Mouse (Mus musculus): ENCODE data around the gene Rbm45.
A peak's percentile ranks its signal among the peaks of the same experiment; 100 is the strongest.

Rbm45 gene

GRCm38 (mm10) chr2:76369821-76370655 lies at the start of gene Rbm45:
Gene Rbm45, plus strand, starts transcription at chr2:76369984.
- DNase-seq = peak; percentile 74 to 89

DNA sequence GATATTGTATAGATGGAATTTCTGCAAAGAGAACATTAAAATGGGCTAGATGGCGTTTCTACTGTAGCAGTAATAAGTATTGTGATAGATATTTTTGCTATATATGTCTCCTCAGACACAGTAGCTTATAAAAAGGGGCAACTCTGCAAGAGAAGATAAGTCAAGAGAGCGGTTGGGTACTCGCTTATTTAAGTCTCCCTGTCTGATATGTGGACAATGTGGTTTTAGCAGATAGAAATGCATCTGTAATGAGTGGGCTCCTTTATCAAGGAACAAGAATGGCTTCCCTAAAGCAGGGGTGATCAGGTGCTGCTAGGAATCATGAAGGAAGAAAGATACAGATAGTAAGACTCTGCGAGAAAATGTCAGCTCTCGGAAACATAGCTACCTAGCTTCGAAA lies 49.4 kb upstream of the Rbm45 start:
- no peak for DNase-seq

- DNase-seq = no peak
Observed at GRCm38 (mm10) chr2:76323185-76323875, 46.5 kb upstream of the Rbm45 start.

- DNase-seq = no peak
Observed at GRCm38 (mm10) chr2:76324463-76324862, 45.3 kb upstream of the Rbm45 start.

DNA sequence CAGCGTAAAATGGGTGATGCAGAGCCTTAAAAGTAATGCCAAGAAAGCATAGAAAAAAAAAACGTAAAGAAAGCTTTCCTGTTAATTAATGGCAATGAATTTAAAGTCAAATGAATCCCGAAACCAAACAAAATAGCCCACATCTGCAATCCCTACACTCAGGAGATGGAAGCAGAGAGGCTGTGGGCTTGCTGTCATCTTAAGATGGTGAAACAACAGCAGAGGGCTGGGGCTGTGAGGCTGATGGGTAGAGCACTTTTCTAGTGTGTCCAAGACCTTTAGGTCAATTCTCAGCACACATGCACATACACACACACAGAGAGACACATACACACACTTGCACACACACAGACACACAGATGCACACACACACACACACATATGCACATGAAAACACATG lies 43.6 kb upstream of the Rbm45 start:
- DNase-seq = no peak

GRCm38 (mm10) chr2:76330081-76330480 lies 39.7 kb upstream of the Rbm45 start:
- DNase-seq = no peak

GRCm38 (mm10) chr2:76332161-76332805 lies 37.5 kb upstream of the Rbm45 start:
- DNase-seq = no peak

- DNase-seq = no peak
Observed at GRCm38 (mm10) chr2:76334596-76334995, 35.2 kb upstream of the Rbm45 start.

DNA sequence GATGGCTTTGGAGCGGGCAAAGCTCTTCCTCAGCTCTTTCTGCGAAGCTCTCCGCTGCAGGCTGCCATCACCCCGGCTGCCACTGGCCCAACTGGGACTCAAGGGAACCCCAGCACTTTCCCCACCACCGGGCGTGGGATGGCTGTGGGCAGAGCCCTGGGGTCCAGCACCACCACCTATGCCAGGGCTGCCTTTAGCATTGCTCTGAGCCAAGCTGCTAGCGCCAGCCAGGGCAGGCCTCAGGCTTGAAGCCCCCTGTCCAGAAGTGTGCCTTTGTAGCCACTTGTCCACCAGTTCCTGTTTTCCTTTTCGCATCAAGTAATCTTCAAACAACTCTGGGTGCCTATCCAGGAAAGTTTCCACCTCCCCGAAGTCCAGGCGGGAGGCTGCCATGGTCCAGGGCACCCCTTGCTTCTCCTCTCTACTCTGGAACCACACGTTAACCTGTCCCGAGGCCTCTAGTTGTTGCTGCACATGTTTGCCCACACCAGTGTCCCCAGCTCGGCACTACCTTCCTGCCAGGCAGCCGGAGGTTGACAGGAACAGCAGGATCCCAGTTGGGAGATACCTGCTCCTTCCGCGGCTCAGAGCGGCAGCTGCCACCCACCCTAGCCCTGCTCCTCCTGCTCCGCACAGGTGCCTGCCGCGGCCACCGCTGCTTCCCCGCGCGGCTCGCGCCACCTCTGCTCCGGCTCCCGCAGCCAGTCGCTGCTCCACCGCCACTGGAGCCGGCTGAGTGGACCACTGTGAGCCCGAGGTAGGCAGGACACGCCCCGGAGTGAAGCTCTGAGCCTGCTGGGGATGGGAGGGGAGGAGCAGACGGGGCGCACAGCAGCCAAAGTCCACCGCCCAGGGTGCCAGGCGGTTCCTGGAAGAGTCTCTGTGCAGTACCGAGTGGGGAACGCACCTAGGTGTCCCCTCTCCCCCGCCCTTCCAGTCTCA lies 31.3 kb upstream of the Rbm45 start, which contains the start of gene Pde11a:
Gene Pde11a, minus strand, starts transcription at position 560 of the 942 bp plus-strand sequence.
- no peak for DNase-seq

DNA sequence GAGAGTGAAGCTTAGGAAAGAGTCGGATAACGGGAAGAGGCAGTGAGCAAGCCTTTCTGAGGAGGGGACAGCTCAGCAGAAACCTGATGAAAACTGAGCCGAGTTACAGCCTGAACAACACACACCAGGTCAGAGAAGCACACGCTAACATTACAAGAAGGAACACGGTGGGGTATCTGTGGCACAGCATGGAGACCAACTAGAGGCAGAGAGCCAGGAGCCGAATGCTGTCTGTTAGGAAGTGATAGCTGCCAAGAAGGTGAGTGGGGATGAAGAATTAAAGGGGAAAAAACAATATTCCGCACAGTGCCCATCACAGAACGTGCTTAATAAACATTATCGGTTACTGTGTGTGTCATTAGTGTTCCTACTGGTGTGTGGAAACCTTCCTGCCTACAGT lies 27.6 kb upstream of the Rbm45 start:
- no peak for DNase-seq

DNA sequence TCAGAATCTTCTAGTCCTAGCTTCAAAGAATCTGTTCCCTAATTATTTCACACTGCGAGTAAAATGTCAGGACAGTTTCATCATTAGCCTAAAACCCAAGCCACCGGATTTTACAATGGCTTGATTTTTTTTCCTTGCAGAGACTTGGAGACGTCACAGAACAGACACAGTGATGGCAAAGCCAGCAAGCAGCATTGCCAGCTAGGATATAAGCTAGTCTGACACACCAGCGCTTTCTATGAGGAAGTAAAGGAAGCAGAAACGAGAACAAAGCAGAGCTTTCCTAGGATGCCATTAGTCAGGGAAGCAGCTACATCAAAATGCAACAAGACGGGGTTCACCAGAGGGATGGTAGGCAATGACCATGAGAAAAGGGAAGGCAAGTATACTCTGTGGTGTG lies 21.9 kb upstream of the Rbm45 start:
- no peak for DNase-seq

DNA sequence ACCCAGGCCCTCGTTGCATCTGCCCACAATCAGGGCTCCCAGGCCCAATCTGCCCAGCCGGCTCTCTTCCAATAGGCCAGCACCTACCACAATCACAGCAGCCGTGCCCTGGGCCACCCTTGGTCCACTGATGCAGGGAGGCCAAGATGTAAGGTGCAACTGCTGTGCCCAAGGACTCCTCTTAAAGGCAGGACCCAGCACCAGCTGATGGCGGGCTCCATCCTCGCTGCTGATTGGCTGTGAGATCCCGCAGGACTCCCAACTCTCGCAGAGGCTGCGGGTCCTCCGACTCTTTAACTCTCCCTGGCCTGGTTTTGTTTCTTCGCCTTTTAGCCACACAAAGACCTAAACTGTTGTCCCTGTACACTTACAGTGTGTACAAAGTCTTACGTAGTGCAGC lies 9.6 kb upstream of the Rbm45 start, which contains the start of gene Cyct:
Gene Cyct, minus strand, starts transcription at position 225 of the 400 bp plus-strand sequence.
- no peak for DNase-seq

DNA sequence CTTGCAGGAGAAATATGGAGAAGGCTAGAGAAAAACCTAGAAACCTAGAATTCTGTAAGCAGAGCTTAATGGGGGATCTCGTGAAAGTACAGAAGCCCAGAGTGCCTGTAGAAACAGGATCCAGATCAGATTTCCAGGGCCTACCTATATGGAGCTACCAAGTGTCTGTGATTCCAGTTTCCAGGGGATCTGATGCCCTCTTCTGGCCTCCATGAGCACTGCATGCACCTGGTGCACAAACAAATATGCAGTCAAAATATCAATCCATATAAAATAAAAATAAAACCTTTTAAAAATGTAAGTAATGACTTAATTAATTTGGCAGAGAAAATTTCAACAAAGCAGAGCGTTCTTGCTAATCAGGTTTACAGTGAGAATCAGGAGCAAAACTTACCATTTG lies 7.7 kb upstream of the Rbm45 start:
- no peak for DNase-seq

GRCm38 (mm10) chr2:76365811-76366210 lies 4.0 kb upstream of the Rbm45 start:
- no peak for DNase-seq

DNA sequence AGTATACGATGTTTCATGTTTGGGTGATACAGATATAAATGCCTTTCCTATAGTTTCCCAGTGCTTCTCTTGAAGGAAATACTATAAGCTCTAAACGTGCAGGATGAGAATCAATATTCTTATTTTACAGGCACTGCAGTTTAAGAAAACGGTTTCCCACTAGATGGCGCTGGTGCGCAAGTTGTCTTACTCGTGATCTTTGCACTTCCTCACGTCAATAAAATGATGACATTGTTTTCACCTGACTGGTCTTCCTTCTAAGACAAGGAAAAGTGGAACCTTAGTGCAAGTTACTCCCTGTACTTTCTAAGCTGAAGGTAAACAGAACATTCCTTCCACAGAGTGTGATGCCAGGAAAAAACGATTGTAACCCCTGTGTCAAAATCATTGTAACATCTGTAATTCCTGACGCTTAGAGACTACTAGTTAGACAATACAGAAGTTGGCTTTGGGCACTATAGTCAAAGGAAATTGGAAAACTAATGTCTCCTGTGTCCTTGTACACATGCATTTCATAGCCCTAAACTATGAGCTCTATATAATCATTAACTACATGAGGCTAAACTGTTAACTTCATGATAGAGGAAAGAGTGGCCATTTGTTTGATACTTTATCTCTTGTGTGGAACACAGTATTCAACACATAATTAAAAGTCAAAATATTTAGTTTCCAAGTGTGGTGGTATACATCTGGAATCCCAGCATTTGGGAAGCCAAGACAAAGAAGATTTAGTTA lies 2.4 kb upstream of the Rbm45 start:
- peak; percentile 54 to 84 for DNase-seq

DNA sequence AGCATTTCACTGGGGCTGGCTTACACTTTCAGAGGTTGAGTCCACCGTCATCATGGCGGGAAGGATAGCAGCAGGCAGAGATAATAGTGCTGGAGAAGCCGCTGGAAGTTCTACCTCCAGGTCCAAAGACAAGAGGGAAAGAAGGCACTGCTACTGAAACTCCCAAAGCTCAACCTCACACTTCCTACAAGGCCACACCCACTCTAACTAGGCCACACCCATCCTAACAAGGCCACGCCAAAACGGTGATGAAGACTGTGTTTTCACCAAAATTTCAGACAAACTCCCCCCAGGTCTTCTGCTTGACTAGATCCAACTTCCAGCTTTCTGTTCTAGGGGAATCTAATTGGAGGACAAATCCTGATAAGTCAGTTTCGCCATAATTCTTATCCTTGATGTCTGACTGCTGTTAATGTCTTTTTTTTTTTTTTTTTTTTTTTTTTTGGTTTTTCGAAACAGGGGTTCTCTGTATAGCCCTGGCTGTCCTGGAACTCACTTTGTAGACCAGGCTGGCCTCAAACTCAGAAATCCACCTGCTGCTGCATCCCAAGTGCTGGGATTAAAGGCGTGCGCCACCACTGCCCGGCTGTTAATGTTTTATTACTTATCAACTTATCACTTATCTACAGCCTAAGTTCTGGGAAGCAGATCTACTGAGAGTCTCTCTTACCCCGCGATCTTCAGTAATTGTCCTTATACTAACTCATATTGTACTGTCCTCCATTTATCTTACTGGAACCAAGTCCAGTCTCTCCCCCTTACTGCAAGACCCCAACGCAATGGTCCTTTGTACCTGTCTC lies 723 bp upstream of the Rbm45 start:
- no peak for DNase-seq

- DNase-seq = no peak
Observed at GRCm38 (mm10) chr2:76370656-76370922, 805 bp downstream of the Rbm45 start.

DNA sequence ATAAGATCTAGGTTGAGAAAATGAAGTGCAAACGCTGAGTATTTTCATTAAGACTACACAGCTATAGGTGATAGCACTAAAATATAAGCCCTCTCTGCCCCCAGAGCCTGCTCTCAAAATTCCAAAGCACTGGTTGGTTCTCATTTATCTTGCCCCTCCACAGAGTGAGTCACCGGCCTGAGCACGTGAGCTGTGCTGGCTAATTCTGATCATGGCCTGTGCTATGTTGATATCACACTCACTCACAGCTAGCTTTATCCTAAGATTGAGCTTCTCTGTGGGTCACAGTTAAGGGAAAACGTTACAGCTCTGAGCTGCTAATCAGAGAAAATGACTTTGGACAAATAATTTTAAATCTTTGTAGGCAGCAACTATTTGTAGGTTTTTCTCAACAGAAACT lies 2.5 kb downstream of the Rbm45 start:
- no peak for DNase-seq

DNA sequence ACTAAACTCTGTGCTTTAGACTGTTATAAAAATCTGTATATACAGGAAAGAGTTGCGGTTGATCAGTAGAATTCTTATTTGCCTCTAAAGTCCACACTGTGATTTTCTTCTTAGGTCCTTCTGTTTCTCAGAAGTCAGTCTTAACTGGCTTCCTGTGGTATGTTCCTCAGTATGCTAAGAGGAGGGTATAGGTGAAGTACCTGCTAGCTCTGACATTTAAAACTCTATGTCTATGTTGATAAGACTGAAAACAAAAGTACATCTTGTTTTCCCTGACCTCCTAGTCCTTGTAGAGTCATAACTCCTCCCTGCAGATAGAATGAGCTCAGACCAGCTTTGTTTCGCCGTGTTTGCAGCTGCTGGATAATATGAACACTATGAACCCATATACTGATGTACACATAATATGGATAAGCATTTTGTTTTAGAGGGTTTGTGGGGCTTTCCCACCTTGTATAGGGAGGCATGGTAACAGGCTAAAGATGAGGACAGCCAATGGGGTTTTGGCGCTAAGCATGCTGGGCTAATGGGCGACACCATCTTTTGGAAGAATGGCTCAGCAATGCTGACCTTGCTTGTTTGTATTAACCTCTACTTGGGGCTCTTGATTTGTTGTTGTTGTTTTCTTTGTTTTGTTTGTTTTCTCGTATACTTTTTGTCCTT lies 4.9 kb downstream of the Rbm45 start:
- DNase-seq = no peak

DNA sequence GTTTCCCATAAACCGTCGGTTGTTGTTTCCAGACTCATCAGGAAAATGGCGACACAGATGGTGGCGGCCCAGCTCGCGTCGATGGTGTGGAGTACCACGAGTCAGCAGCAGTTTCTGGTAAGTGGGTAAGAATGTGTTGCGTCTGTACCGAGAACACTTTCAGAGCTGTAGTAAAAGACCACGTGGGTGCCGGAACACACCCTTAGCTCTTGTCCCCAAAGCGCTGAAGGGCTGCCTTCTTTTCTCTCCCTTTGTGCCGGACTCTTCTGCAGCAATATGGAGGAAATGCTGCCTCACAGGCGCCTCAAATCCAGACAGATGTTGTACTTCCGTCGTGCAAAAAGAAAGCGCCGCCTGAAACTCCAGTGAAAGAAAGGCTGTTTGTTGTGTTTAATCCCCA lies 8.9 kb downstream of the Rbm45 start:
- DNase-seq = no peak

GRCm38 (mm10) chr2:76386531-76386930 lies 16.7 kb downstream of the Rbm45 start:
- DNase-seq = no peak
